Mouse (Mus musculus) cerebellum, postnatal 14 days (tissue): ENCODE measurements around the gene Bzw1.
"Not testable (repeated sequence)": the region's sequence is repeated elsewhere in the genome, so short reads cannot be mapped to it uniquely, and the experiment has no call there.

Source experiments
- DNase-seq, 2 experiments: peaks; one replicate each; pipeline ENCODE4 v3.0.0; 2021; ENCODE audit warnings: mixed read lengths in 2 of 2

The Bzw1 gene

GRCm38 (mm10) chr1:58392652-58393283 lies at the start of gene Bzw1:
Gene Bzw1 (plus strand): TSS chr1:58392898.
- DNase-seq, result peak; percentile 96

- DNase-seq, result no peak
Observed at GRCm38 (mm10) chr1:58343861-58344260, 48.8 kb upstream of the Bzw1 start.

GRCm38 (mm10) chr1:58344570-58344969 lies 48.1 kb upstream of the Bzw1 start:
- no peak for DNase-seq

GRCm38 (mm10) chr1:58346159-58346558 lies 46.5 kb upstream of the Bzw1 start:
- no peak for DNase-seq

GRCm38 (mm10) chr1:58348712-58349111 lies 44.0 kb upstream of the Bzw1 start:
- no peak for DNase-seq

- no peak for DNase-seq
Observed at GRCm38 (mm10) chr1:58353238-58353893, 39.3 kb upstream of the Bzw1 start.

GRCm38 (mm10) chr1:58358958-58359901 lies 33.5 kb upstream of the Bzw1 start:
- DNase-seq, result peak; percentile 28 to 31

- DNase-seq, result no peak
Observed at GRCm38 (mm10) chr1:58362296-58362695, 30.4 kb upstream of the Bzw1 start.

GRCm38 (mm10) chr1:58364551-58364950 lies 28.1 kb upstream of the Bzw1 start:
- DNase-seq, result no peak

- no peak for DNase-seq
Observed at GRCm38 (mm10) chr1:58365829-58366228, 26.9 kb upstream of the Bzw1 start.

GRCm38 (mm10) chr1:58366737-58367471 lies 25.8 kb upstream of the Bzw1 start:
- DNase-seq, result no peak

- no peak for DNase-seq
Observed at GRCm38 (mm10) chr1:58369716-58370115, 23.0 kb upstream of the Bzw1 start.

GRCm38 (mm10) chr1:58374266-58374665 lies 18.4 kb upstream of the Bzw1 start:
- not testable (repeated sequence) for DNase-seq

GRCm38 (mm10) chr1:58375574-58376147 lies 17.0 kb upstream of the Bzw1 start:
- no peak for DNase-seq

- no peak for DNase-seq
Observed at GRCm38 (mm10) chr1:58382586-58383281, 10.0 kb upstream of the Bzw1 start.

- DNase-seq, result peak in 1 of 2 experiments; percentile 21
Observed at GRCm38 (mm10) chr1:58391421-58392267, 1.1 kb upstream of the Bzw1 start.

GRCm38 (mm10) chr1:58392268-58392651 lies 438 bp upstream of the Bzw1 start:
- no peak for DNase-seq

GRCm38 (mm10) chr1:58393284-58394195 lies 842 bp downstream of the Bzw1 start:
- peak; percentile 53 to 67 for DNase-seq

- DNase-seq, result no peak
Observed at GRCm38 (mm10) chr1:58395341-58395740, 2.6 kb downstream of the Bzw1 start.

GRCm38 (mm10) chr1:58396179-58396578 lies 3.5 kb downstream of the Bzw1 start:
- no peak for DNase-seq
